10 mouse cellular contexts compared by ENCODE assay signal in the genomic region with DNA sequence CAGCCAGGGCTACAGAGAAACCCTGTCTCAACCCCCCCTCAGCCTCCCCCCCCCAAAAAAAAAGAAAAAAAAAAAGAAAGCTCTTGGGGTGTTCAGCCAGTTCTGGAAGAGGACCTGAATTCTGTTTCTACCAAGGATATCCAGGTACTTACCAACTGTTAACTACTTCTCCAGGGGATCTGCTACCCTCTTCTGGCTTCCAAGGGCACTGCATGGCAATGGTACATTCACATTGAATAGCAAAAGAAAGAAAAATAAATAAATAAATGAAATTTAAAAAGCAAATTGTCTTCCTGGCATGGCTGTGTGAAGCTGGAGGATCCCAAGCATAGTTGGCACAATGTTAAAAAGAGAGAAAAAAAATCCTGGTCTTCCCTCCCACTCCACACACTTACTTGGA. TPM values are rescaled to one million over a fixed set of nuclear protein-coding genes. Genes with fewer than 3 reads are reported as not detected.
DNase-seq lines count a peak whose midpoint lies in the region; ATAC-seq and TF ChIP-seq lines count a peak whose summit lies in the region.
"Had no signal": no experiment of that assay in that cellular context is flagged by ENCODE, and none has a peak within 500 bp of the region (broad histone marks: within the 10 kb centered on the region; RNA-seq: fewer than 3 reads in every experiment).

No protein-coding gene starts in this region.

- no peaks in the 10 kb centered on the region for H3K36me3 ChIP-seq in neural tube, embryonic 11.5 days (ENCODE audit: control insufficient read depth, insufficient read depth, low read length)
- no peaks in the 10 kb centered on the region for H3K36me3 ChIP-seq in neural tube, embryonic 15.5 days
- no peaks in the 10 kb centered on the region for H3K36me3 ChIP-seq in kidney, postnatal 0 days (ENCODE audit: insufficient read depth, low read length)

- H3K9ac ChIP-seq in neural tube, embryonic 11.5 days (ENCODE audit: low read length): no peak overlapping the region
- H3K9ac ChIP-seq in neural tube, embryonic 15.5 days (replicated peaks): no peak overlapping the region
- no peak overlapping the region for H3K9ac ChIP-seq in kidney, postnatal 0 days (ENCODE audit: low read depth, low read length)

- no peak overlapping the region for H3K4me3 ChIP-seq in neural tube, embryonic 11.5 days (ENCODE audit: low read depth, low read length)
- no peak overlapping the region for H3K4me3 ChIP-seq in neural tube, embryonic 15.5 days (replicated peaks)
- no peak overlapping the region for H3K4me3 ChIP-seq in kidney, postnatal 0 days (replicated peaks; ENCODE audit: low read depth, low read length)
- H3K4me3 ChIP-seq: erythroblast, embryonic 14.5 days had no signal

- DNase-seq in neural tube, embryonic 11.5 days (ENCODE audit: low spot score): peak; percentile 49
- DNase-seq in adrenal gland, adult (ENCODE audit: inconsistent age in 2 of 2, low spot score in 1 of 2): peak; percentile 46 to 83
- peak; percentile 80 to 87 for DNase-seq in cerebellum, postnatal 14 days
- DNase-seq in kidney, postnatal 0 days (ENCODE audit: low spot score): peak; percentile 86
- DNase-seq in lung, adult 18-20 months: peak; percentile 67 to 71
- DNase-seq in thymus, postnatal 25 days: peak; percentile 60

- no peak overlapping the region for H3K27ac ChIP-seq in neural tube, embryonic 11.5 days (ENCODE audit: low read depth, low read length)
- H3K27ac ChIP-seq in neural tube, embryonic 15.5 days (replicated peaks): no peak overlapping the region
- no peak overlapping the region for H3K27ac ChIP-seq in kidney, postnatal 0 days

- no peaks in the 10 kb centered on the region for H3K27me3 ChIP-seq in neural tube, embryonic 11.5 days (ENCODE audit: control insufficient read depth, insufficient read depth, low read length)
- 0 out of 2 replicates have a peak, but pooled peaks cover 4% of the 10 kb centered on the region for H3K27me3 ChIP-seq in neural tube, embryonic 15.5 days (replicated peaks)
- H3K27me3 ChIP-seq in kidney, postnatal 0 days (ENCODE audit: insufficient read depth, low read length): no peaks in the 10 kb centered on the region

- peak; percentile 81 for TF ChIP-seq CTCF in kidney, postnatal 0 days (IDR thresholded peaks at IDR 0.05; ENCODE audit: low read depth)

- no peaks in the 10 kb centered on the region for H3K9me3 ChIP-seq in neural tube, embryonic 11.5 days (ENCODE audit: control insufficient read depth, low read length)
- no peaks in the 10 kb centered on the region for H3K9me3 ChIP-seq in neural tube, embryonic 15.5 days (replicated peaks)
- H3K9me3 ChIP-seq in kidney, postnatal 0 days (replicated peaks; ENCODE audit: low read length): no peaks in the 10 kb centered on the region

- ATAC-seq in neural tube, embryonic 11.5 days (ENCODE audit: insufficient read depth, low FRiP score, low TSS enrichment): no peak
- no peak for ATAC-seq in neural tube, embryonic 15.5 days (ENCODE audit: low FRiP score)
- no peak for ATAC-seq in kidney, postnatal 0 days (replicated peaks; ENCODE audit: low FRiP score, low read depth)

- no peaks in the 10 kb centered on the region for H3K4me1 ChIP-seq in neural tube, embryonic 11.5 days (ENCODE audit: control insufficient read depth, insufficient read depth, low read length)
- peaks cover 11% of the 10 kb centered on the region for H3K4me1 ChIP-seq in neural tube, embryonic 15.5 days
- H3K4me1 ChIP-seq in kidney, postnatal 0 days (replicated peaks; ENCODE audit: insufficient read depth, low read length): no peaks in the 10 kb centered on the region

- H3K4me2 ChIP-seq in neural tube, embryonic 11.5 days (ENCODE audit: low read depth): no peak overlapping the region
- H3K4me2 ChIP-seq in neural tube, embryonic 15.5 days: no peak overlapping the region
- H3K4me2 ChIP-seq in kidney, postnatal 0 days (ENCODE audit: low read length): no peak overlapping the region

RNA-seq across cellular contexts. Expression of a gene that starts 4.3 kb away (rescaled TPM):
- 13.7 and 16.8 TPM in 2 replicates for polyA plus RNA-seq in neural tube, embryonic 11.5 days (2014; fragmentation: Nextera tagmentation; extraction: Ambion mirVana)
- polyA plus RNA-seq in neural tube, embryonic 15.5 days (2015; fragmentation: Nextera tagmentation; extraction: Ambion mirVana): 13.4 and 16.7 TPM in 2 replicates
- 10.1 and 11.0 TPM in 2 replicates for polyA plus RNA-seq in kidney, postnatal 0 days (2015; fragmentation: Nextera tagmentation; extraction: Ambion mirVana)

RNA-seq across cellular contexts. Expression of a gene that starts 6.8 kb away (rescaled TPM):
- polyA plus RNA-seq in neural tube, embryonic 11.5 days (2014; fragmentation: Nextera tagmentation; extraction: Ambion mirVana): 1.1 and 1.7 TPM in 2 replicates
- 0.59 and 1.2 TPM in 2 replicates for polyA plus RNA-seq in neural tube, embryonic 15.5 days (2015; fragmentation: Nextera tagmentation; extraction: Ambion mirVana)
- 0.64 and 0.91 TPM in 2 replicates for polyA plus RNA-seq in kidney, postnatal 0 days (2015; fragmentation: Nextera tagmentation; extraction: Ambion mirVana)
- polyA plus RNA-seq: erythroblast, embryonic 14.5 days; liver, embryonic 16.5 days had no signal

RNA-seq across cellular contexts. Expression of a gene that starts 11.5 kb away (rescaled TPM):
- not detected in 2 replicates for polyA plus RNA-seq in neural tube, embryonic 11.5 days (2014; fragmentation: Nextera tagmentation; extraction: Ambion mirVana)
- not detected in 2 replicates for polyA plus RNA-seq in neural tube, embryonic 15.5 days (2015; fragmentation: Nextera tagmentation; extraction: Ambion mirVana)
- polyA plus RNA-seq in kidney, postnatal 0 days (2015; fragmentation: Nextera tagmentation; extraction: Ambion mirVana): not detected in 2 replicates
- polyA plus RNA-seq: erythroblast, embryonic 14.5 days; liver, embryonic 16.5 days; stomach, embryonic 14.5 days had no signal

RNA-seq across cellular contexts. Expression of a gene that starts 21.9 kb away (rescaled TPM):
- 84.7 and 88.6 TPM in 2 replicates for polyA plus RNA-seq in neural tube, embryonic 11.5 days (2014; fragmentation: Nextera tagmentation; extraction: Ambion mirVana)
- 70.9 and 73.5 TPM in 2 replicates for polyA plus RNA-seq in neural tube, embryonic 15.5 days (2015; fragmentation: Nextera tagmentation; extraction: Ambion mirVana)
- 72.9 and 83.2 TPM in 2 replicates for polyA plus RNA-seq in kidney, postnatal 0 days (2015; fragmentation: Nextera tagmentation; extraction: Ambion mirVana)

RNA-seq across cellular contexts. Expression of a gene that starts 55.8 kb away (rescaled TPM):
- 0.86 and 2.2 TPM in 2 replicates for polyA plus RNA-seq in neural tube, embryonic 11.5 days (2014; fragmentation: Nextera tagmentation; extraction: Ambion mirVana)
- 1.6 and 2.1 TPM in 2 replicates for polyA plus RNA-seq in neural tube, embryonic 15.5 days (2015; fragmentation: Nextera tagmentation; extraction: Ambion mirVana)
- 0.68 and 2.5 TPM in 2 replicates for polyA plus RNA-seq in kidney, postnatal 0 days (2015; fragmentation: Nextera tagmentation; extraction: Ambion mirVana)
